Mouse (Mus musculus) cerebellum, postnatal 25 days (tissue): ENCODE measurements at regions not wholly inside any gene's neighbourhood (a gene's known extent, or its start where the extent isn't known, plus 50 kb on each side); places are given as distances from the start of the nearest gene placed in this dataset.

Experiments used
- DNase-seq, 2 experiments: peaks; one replicate each; pipeline ENCODE4 v3.0.0; 2021; ENCODE audit warnings: mixed read lengths in 2 of 2

GRCm38 (mm10) chr13:97442283-97442682, 201.4 kb downstream of the Enc1 start:
- DNase-seq = no peak

DNA sequence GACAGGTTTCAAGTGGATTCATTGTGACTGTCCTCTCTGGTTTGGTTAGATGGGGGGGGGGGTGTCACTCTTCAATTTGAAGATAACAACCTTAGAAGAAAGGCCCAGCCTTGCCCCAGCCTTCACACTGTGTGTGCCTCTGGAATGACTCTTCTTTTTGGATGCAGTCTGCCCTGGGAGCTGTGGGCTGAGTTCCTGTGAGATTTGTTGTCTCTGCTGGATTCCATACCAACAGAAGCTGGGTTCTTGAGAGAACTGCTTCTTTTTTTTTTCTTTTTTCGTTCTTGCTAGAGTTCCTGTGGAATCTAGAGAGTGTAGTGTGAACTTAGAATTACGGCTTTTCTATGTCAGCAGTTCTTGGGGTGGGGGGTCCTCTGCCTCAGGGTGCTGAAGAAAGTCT, 200.9 kb downstream of the Enc1 start:
- no peak for DNase-seq

DNA sequence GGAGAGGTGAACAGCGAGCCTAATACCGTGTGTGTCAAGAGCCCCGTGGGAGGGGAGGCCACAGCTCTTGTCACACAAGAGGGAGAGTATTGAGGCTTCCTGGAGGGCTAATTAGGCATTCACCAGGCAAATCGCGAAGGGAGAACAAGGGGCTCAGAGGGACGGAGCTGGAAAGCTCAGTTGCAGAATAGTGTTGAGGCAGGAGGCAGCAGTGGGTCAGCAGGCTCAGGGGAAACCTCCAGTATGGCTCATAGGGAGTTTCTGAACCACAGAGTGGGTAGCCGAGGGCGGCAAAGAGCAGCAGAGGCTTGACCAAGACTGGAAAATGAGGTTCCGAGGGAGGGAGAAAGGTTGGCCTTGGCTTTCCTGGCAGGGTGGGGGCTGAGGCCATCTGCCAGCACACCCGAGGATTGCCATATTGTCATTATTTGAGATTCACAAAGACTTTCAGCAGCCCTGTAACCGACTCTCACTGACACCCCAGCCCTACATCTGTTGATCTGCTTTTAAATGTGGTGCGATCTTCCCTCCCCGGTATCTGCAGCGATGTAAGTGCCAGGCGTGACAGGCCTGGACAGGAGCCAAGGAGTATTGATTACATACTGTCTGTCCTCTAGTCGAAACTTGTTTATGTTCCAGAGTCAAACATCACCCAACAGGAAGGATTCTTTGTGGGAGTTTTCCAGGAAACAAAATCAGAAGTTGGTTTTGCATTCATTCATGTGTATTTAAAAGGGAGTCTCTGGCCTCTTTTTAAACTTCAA, 198.5 kb downstream of the Enc1 start:
- peak; percentile 20 to 25 for DNase-seq

- peak in 1 of 2 experiments; percentile 28 for DNase-seq
Observed at GRCm38 (mm10) chr13:97438692-97439091, 197.8 kb downstream of the Enc1 start.

- no peak for DNase-seq
Observed at GRCm38 (mm10) chr13:97438277-97438676, 197.4 kb downstream of the Enc1 start.

- no peak for DNase-seq
Observed at GRCm38 (mm10) chr13:97436719-97437350, 195.9 kb downstream of the Enc1 start.

DNA sequence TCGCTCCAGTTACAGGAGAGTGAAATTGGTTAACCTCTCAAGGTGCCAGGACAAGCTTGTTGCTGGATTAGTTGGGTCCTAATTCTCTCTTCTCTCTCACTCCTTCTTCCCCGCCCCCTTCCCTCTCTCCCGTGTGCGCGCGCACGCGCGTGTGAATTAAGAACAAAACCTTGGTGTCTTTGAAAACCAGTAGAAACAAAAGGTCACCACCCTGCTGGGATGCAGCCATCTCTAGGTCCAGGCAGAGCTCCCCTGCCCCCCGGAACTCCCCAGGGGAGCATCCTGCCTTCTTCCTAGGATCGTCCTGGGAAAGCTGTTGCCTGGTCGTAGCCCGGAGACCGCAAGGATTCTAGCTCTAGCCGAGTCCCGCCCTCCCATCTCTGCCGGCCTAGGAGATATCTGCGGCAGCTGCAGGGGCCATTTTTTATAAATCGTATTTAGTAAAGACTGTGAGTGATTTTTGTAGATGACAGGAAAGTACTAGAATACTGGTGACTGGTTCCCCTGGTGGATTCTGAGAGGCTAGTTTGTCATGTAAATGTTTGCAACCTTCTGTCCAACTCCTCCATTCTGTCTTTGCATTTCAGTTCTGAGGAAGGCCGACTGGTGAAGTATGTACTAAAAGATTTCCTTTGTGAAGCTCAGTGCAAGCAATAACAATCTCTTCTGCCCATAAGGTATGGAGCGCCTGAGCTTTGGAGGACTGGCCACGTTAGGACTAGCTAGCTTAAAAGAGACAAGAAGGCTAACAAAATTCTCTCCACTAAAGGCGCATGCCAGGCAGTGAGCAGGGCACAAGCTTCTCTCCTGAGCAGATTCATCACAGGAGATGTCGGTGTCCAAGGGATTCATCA, 195.2 kb downstream of the Enc1 start:
- DNase-seq = peak; percentile 19 to 33

DNA sequence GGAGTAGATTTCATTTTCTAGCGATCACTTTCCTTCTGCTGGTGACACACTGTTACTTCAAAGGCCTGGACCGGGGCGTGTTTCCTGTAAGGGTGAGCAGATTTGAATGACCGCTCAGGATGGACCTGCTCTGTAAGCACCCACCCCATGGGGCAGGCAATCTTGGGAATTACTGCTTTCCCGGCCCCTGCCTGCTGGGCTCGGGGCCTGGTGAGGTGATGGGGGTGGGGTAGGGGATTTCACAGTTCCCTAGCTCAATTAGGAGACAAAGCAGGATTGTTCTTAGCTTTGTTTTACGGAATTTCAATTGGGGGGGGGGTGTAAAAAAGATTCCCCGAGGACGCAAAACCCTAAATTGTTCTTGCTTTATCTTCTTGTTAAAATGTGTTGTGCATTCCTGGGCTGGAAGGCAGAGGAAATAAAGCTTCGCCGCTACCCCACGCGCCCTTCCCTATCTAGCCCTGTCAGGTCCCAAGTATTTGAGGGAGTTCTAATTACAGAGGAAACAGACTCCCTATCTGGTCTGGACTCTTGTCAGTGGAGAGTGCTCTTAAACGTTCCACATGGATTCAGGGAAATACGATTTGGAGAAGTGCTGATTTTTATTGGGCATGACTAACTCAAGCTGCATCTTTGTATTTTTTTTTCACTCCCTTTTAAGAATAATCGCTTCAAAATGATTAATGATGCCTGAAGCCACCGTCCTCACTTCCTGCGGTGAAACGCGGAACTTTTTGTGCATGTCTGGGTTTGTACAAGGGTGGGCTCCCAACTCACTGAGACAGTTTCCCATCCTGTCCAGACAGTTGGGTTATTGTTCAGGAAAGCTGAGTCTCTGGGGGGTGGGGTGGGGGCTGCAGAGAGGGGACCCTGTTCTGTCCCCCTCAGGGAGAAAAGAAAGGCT, 194.3 kb downstream of the Enc1 start:
- no peak for DNase-seq

- no peak for DNase-seq
Observed at GRCm38 (mm10) chr13:97434167-97434566, 193.3 kb downstream of the Enc1 start.

DNA sequence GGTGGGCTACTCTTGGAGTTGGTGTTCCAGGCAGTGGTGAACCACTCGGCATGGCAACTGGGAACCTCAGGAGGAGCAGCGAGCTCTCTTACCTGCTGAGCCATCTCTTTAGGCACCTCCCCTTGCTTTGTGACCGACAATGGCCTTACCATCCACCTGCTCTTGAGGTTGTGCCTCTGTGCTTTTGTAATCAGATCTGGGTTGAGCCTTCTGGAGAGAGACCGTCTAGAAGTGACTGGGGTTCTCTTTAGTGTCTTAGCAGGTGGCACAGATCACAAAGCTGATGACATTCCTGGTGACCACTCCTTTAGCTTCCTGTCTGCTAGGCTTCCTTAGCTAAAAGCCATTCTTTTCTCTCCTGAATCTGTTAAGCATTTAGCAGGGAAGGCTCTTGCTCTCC, 191.7 kb downstream of the Enc1 start:
- DNase-seq = no peak

DNA sequence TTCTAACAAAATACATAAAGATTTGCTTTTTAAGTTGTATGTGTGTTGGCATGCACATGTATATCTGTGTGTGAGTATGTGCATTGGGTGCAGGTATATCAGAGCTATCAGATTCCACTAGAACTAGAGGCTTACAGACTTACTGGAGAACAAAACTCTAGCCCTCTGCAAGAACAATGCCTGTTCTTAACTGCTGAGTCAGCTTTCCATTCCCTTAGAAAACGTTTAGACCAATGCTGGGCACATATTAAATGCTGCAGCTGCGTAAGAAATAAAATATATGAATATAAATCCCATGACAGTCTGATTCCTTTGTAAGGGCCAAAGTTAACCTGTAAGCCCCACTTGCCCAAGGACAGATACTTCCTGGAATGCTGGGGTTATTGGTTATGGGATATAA, 190.0 kb downstream of the Enc1 start:
- no peak for DNase-seq

DNA sequence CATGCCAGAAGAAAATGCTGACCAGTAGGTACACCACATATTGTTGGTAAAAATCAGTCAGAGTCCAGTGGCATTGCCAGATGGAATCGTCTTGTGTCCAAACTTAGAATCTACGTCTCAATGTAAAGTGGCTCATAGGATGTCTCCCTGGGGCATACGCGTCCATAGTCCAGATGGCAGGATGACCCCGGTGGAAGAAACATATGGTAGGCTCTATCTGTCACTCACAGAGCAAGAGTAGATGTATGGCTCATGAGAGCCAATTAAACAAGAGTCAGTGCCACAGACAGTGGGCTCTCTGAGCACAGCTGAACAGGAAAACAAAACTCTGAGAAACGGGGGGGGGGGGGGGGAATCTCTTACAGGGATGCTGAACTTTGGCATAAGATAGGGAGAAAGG, 187.3 kb downstream of the Enc1 start:
- DNase-seq = no peak

- no peak for DNase-seq
Observed at GRCm38 (mm10) chr13:97427537-97427936, 186.6 kb downstream of the Enc1 start.

DNA sequence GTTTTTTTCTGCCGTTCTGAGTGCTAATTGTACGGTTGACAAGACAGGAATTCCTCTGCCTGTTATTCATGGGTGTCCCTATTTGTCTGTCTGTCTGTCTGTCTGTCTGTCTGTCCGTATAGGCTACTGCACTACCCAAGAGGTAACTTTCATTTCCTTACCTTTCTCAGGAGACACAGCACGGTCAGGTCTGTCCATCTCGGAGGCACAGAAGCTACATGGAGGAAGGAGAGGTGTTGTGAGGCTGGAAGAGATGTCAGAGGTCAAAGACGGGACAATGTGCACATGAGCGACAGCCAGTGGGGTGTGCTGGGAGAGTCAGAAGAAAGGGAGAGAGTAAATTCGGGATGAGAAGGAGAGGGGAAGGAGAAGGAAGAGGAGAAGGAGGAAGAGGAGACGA, 184.8 kb downstream of the Enc1 start:
- DNase-seq = no peak

DNA sequence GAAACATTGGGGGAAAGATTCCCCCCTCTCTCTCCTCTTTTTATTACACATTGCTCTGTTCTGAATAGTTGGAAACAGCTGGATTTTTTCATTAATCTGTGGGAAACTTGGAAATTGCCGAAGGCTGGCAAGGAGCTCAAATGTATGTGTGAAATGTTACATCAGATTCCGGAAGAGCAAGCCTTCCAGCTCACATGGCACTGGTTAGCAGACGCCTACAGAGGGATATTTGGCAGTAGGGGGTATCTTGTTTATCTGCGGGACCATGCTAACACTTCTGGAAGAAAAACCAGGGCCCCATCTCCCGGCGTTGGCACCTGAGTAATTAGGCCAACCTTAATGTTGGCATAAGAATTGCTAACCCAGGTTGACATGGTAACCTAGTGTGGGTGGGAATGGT, 183.0 kb downstream of the Enc1 start:
- no peak for DNase-seq

DNA sequence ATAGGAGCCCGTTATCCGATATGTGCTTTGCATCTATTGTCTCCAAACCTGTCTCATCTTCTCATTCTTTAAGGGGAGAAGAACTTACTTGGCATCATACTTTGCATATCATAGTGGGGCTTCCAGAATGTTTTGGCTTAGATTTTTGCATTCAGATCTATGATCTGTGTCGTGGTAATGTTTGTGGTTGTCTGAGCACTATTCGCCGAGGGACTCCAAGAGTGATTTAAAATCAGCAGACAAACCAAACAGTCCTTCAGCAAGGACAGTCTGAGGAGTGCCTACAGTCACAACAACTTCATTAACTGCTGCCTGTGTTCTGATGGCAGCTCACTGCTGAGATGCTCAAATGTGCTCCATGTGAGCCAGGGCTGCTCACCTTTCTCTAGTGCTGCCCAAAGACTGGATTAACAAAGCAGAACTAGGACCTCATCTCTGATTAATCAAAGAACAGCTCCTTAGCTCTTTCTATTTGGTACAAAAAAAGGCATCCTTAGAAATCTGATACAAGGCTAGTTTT, 182.5 kb downstream of the Enc1 start:
- DNase-seq = no peak

DNA sequence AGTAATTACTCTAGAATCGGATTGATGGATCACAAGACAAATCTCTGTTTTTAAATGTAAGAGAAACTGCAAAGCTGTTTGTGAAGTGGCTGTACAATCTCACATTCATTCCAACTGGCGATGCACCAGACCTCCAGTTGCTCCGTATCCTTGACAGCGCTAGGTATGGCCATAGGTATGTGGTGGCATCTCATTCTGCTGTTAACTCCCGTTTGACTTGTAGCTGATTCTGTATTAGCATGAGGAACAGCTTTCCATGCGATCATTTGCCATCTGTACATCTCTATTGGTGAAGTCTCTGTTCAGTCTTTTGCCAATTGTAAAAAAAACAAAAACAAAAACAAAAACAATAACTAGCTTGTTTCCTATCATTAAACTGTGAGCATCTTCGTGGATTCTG, 182.0 kb downstream of the Enc1 start:
- no peak for DNase-seq

- no peak for DNase-seq
Observed at GRCm38 (mm10) chr13:97421831-97422230, 180.9 kb downstream of the Enc1 start.

GRCm38 (mm10) chr13:97420773-97421172, 179.9 kb downstream of the Enc1 start:
- DNase-seq = no peak

DNA sequence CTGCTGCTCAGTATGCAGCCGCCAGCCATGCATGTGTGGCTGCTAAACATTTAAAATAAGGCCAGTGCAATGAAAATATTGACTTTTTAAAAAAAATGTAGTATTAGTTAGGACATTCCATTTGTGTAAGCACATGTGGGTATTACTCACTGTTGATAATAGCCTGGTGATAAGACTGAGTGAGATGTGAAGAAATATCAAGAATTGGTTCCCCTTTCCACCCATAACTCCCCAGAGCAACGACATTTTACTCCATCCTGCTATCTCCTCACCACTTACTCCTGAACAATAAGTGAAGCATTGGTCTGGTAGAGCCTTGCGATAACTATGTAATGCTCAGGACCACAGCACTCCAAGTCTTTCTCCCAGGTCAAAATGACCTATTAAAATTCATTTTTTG, 178.2 kb downstream of the Enc1 start:
- DNase-seq = no peak

DNA sequence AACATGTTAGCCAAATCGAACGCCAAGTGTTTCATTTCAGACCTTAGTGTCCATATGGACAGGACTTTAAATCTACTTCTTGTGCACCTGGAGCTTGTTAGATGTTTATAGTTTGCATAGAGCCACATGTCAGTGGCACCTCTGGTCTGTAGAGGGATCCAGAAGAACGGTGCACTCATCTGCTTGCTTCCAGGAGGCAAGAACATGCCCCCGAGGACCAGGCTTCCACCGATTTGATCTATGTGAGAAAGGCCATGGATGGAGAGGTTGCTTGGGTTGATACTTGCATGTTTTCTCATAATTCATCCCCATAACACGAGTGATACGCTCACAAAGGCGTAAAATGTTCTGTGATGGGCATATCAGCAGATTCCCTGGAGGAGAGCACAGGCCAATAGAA, 177.8 kb downstream of the Enc1 start:
- DNase-seq = no peak

DNA sequence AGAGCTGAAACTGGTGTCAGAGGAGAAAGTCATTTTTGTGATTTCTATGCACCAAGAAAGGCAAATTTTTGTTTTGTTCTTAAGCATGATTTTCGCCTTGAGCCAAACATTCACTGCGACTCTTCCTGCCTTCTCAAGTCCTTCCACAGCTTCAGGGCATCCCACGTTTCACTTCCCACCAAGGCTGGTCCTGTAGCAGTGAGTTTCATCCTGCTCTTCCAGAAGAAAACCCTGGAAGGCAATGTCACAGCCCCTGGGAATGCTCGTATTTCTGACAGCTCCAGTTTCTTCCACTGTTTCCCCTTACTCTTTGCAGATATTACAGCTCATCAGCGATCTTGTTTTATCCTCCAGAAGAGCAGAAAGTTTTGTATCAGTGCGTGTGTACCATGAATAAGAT, 177.2 kb downstream of the Enc1 start:
- no peak for DNase-seq
